Mouse (Mus musculus) limb, embryonic 11.5 days (tissue): ENCODE data around the gene Sfrp2. TPM values are rescaled to one million over a fixed set of nuclear protein-coding genes. Genes with fewer than 3 reads are reported as not detected.

Experiments
- ATAC-seq: fragments of 200-750 bp; cut with Nextera tagmentation; 2 replicates; pipeline ENCODE4 v1.8.0; 2017; ENCODE audit warnings: low read depth; ENCODE audit not compliant: insufficient number of reproducible peaks, low FRiP score, low TSS enrichment
- DNase-seq: peaks from one replicate; pipeline ENCODE4 v3.0.0-alpha.2; 2015; ENCODE audit warnings: low spot score
- H3K27ac ChIP-seq: fragments of 300-500 bp; sonication (generic); replicated peaks from 2 replicates; pipeline ENCODE4 v1.5.1; 2014; ENCODE audit warnings: low read depth, mild to moderate bottlenecking, low read length
- H3K27me3 ChIP-seq: fragments of 300-500 bp; sonication (generic); 2 replicates; pipeline ENCODE4 v1.6.1; 2014; ENCODE audit warnings: mild to moderate bottlenecking, low read length, mixed read lengths; ENCODE audit not compliant: control insufficient read depth, insufficient read depth
- H3K36me3 ChIP-seq: fragments of 300-500 bp; sonication (generic); 2 replicates; pipeline ENCODE4 v1.6.1; 2014; ENCODE audit warnings: mild to moderate bottlenecking, low read length, moderate library complexity, mixed read lengths; ENCODE audit not compliant: control insufficient read depth, insufficient read depth
- H3K4me1 ChIP-seq: fragments of 300-500 bp; sonication (generic); 2 replicates; pipeline ENCODE4 v1.6.1; 2014; ENCODE audit warnings: low read length, mixed read lengths; ENCODE audit not compliant: control insufficient read depth, insufficient read depth
- H3K4me2 ChIP-seq: fragments of 300-500 bp; sonication (generic); 2 replicates; pipeline ENCODE4 v1.6.1; 2014; ENCODE audit warnings: low read depth, mild to moderate bottlenecking, moderate library complexity; ENCODE audit not compliant: severe bottlenecking
- H3K4me3 ChIP-seq: fragments of 300-500 bp; sonication (generic); 2 replicates; pipeline ENCODE4 v1.5.1; 2014; ENCODE audit warnings: low read depth, low read length
- H3K9ac ChIP-seq: fragments of 300-500 bp; sonication (generic); 2 replicates; pipeline ENCODE4 v1.6.1; 2014; ENCODE audit warnings: mild to moderate bottlenecking, low read length
- H3K9me3 ChIP-seq: fragments of 300-500 bp; sonication (generic); 2 replicates; pipeline ENCODE4 v1.6.1; 2016; ENCODE audit warnings: low read length; ENCODE audit not compliant: control insufficient read depth
- WGBS: fragments of 180-500 bp; shearing (Covaris S2); extraction: QIAGEN DNeasy Blood & Tissue Kit; methylation state at CpG from one replicate; pipeline ENCODE4 v1.1.7; 2014; 5-methylcytosine and 5-hydroxymethylcytosine counted together
- polyA plus RNA-seq: library from polyadenylated mRNA; unstranded; fragments of >200 nt; fragmentation: Nextera tagmentation; extraction: Ambion mirVana; gene quantifications from 2 replicates; pipeline ENCODE4 v1.2.1, GENCODE M21; 2014

The Sfrp2 gene
- polyA plus RNA-seq, 1 experiment from 2014 or later = 162 TPM

DNA sequence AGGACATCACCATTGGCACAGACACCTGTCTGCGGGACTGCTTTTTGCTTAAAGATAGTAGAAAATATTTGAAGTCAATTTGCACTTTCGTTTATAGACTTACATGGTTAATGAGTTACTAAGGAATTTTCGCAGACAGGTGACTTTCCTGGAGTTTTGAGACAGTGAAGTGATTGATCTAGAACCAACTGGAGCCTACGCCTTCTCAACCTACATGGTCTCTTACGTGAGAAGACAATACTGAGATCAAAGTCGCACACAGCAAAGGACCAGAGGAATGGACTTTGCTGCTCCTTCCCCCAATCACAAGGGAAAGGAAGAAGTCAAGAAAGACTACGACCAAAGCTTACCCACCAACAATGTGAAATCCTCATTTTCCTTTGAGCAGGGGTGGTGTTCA, 33.4 kb downstream of the Sfrp2 start:
- H3K4me1 ChIP-seq = no peaks in the 10 kb centered on the region
- WGBS = 88% methylated on average over 7 of the region's 7 CpGs
- ATAC-seq (no peak), DNase-seq (no peak)
- H3K4me2 ChIP-seq = no peak overlapping the region
- H3K9ac ChIP-seq = no peak overlapping the region
- peaks cover 2% of the 10 kb centered on the region; the same call in 1 of the 2 replicates for H3K9me3 ChIP-seq
- no peaks in the 10 kb centered on the region for H3K36me3 ChIP-seq
- H3K27ac ChIP-seq = no peak overlapping the region
- H3K4me3 ChIP-seq = no peak overlapping the region
- no peaks in the 10 kb centered on the region for H3K27me3 ChIP-seq

DNA sequence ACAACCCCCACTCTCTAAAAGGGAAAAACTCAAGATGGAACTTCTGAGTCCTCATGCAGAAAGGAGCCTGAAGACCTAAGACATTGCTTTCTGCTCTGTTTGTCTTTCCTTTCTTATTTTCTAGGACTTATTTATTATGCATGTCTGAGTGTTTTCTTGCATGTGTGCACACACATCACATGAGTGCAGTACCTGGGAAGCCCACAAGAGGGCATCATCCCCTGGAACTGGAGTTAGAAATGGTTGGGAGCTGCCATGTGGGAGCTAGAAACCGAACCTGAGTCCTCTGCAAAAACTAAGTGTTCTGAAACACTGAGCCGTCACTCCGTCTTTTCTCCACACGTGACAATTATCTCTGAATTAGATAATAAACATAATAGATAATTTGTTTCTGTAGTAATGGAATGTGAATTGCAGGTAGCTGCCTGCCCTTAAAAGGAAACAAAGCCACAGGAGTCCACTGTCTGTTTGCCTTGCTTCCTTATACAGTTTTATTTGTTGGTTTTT, 35.6 kb downstream of the Sfrp2 start:
- Histone ChIP-seq H3K4me2 (no peak overlapping the region), H3K9me3 (peaks cover 2% of the 10 kb centered on the region; the same call in 1 of the 2 replicates), H3K27ac (no peak overlapping the region), H3K4me1 (no peaks in the 10 kb centered on the region), H3K27me3 (no peaks in the 10 kb centered on the region), H3K9ac (no peak overlapping the region), H3K36me3 (no peaks in the 10 kb centered on the region), H3K4me3 (no peak overlapping the region)
- WGBS = 94% methylated on average over 4 of the region's 4 CpGs
- no peak for ATAC-seq
- no peak for DNase-seq

DNA sequence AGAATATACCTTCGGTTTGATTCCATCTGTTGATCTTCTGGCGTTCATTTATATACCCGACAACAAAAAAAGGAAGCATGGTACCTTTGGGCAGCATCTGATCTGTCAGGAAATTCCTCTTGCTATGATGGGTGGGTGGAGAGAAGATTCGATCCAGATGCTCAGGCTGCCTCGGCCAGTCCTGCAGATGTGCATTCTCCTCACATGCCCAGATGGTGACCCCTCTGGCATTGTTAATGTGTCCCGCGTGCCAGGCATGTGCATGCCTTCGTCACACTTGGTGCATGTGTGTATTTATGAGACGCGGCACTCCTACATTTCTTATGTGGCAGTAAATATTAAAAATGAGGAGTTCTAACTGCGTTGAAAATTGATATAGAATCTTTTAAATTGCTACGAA, 42.4 kb downstream of the Sfrp2 start:
- peaks cover 5% of the 10 kb centered on the region; the same call in 1 of the 2 replicates for H3K4me1 ChIP-seq
- H3K9me3 ChIP-seq = no peaks in the 10 kb centered on the region
- no peak overlapping the region for H3K27ac ChIP-seq
- H3K36me3 ChIP-seq = no peaks in the 10 kb centered on the region
- no peak overlapping the region for H3K4me2 ChIP-seq
- no peak for ATAC-seq
- no peak overlapping the region for H3K4me3 ChIP-seq
- no peaks in the 10 kb centered on the region for H3K27me3 ChIP-seq
- peak; percentile 54 for DNase-seq
- WGBS = 62% methylated on average over 12 of the region's 12 CpGs
- H3K9ac ChIP-seq = no peak overlapping the region

DNA sequence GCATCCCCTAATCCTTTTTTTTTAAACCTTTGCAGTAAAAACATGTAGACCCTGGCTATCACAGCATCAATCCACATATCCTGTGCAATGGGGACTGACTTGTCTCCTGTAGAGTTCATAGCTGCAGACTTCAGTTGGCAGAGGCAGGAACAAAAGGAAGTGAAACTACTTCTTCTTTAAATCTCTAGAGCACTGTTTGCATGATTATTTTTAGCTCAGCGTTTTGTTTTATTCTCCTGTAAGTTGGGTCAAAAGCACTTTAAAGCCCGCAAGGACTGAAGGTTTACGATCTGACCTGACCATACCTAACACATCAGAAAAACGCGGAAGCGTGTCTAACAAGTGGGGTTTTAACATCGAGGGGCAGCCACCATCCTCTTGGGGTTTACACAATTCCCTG, 45.9 kb downstream of the Sfrp2 start:
- peaks cover 5% of the 10 kb centered on the region; the same call in 1 of the 2 replicates for H3K4me1 ChIP-seq
- H3K9ac ChIP-seq = no peak overlapping the region
- WGBS = 57% methylated on average over 7 of the region's 7 CpGs
- no peaks in the 10 kb centered on the region for H3K9me3 ChIP-seq
- ATAC-seq = no peak
- no peaks in the 10 kb centered on the region for H3K27me3 ChIP-seq
- DNase-seq = no peak
- H3K36me3 ChIP-seq = no peaks in the 10 kb centered on the region
- no peak overlapping the region for H3K4me2 ChIP-seq
- no peak overlapping the region for H3K4me3 ChIP-seq
- H3K27ac ChIP-seq = no peak overlapping the region

DNA sequence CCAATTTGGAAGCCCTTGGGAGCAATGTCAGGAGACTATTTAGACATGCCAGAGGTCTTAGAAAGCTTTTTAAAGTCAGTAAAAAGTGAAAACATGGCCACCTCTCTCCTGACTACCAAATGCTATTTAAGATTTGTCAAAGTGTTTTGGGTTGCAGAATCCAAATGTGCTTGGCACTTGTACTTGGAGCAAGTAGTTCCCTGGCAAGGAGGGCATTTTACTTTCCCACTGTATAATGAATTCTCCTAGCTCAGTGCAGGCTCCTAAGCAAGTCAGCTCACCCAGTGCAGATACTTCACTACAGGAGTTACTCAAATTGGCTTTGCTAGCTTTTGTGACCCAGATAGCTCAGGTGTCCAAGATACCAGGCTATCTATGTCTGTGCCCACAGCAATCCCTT, 46.7 kb downstream of the Sfrp2 start:
- peaks cover 5% of the 10 kb centered on the region; the same call in 1 of the 2 replicates for H3K4me1 ChIP-seq
- ATAC-seq (no peak), DNase-seq (no peak)

DNA sequence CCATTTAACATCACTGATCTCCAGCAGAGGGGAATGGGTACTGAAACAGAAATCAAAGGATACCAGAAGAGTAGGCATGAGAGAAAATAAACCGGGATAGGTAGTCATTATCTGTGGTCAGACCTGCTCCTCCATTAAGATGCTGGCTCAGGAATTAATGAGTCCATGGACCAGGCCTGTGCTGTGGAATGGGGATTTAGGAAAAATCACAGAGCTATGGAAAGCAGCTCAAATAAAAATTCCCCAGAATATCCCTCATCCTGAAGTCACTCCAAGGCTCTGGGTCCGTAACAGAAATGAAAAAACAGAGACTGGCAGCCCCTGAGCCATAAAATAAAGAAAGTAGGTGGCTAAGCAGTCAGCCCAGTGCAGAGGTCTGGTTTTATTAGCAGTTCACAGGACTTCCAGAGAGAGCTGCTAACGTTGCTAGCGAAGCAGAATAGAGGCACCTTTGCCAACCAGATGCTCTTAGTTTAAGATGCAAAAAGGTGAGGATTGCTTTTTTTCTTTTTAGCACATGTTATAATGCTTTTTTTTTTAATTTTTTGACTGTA, 50.3 kb downstream of the Sfrp2 start:
- no peak overlapping the region for H3K27ac ChIP-seq
- no peaks in the 10 kb centered on the region for H3K27me3 ChIP-seq

More for the DNA sequence above, 46.7 kb downstream of the Sfrp2 start:
- Histone ChIP-seq H3K36me3 (no peaks in the 10 kb centered on the region), H3K27me3 (no peaks in the 10 kb centered on the region), H3K27ac (no peak overlapping the region), H3K9ac (no peak overlapping the region), H3K9me3 (no peaks in the 10 kb centered on the region), H3K4me2 (no peak overlapping the region), H3K4me3 (no peak overlapping the region)

DNA sequence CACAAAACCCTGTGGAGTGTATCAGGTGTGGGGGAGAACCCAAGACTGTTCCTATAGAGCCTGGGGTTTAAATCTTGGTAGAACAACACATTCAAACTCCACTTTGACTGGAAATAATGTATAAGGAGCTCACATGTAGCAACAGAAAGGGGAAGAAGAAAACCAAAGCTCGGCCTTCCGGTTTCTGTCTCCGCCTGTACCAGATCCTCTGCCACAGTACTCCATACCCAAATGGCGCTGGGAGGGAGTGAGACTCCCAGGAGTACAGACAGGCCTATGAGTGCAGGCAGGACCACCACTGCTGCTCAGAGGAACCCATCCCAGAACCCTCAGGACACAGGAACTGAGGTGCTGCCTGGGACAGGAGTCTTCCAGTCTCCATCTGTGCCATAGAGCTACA, 57.7 kb downstream of the Sfrp2 start:
- WGBS = 94% methylated on average over 4 of the region's 4 CpGs
- no peaks in the 10 kb centered on the region for H3K9me3 ChIP-seq
- ATAC-seq (no peak), DNase-seq (no peak)
- H3K36me3 ChIP-seq = no peaks in the 10 kb centered on the region
- H3K4me3 ChIP-seq = no peak overlapping the region
- no peak overlapping the region for H3K9ac ChIP-seq
- no peaks in the 10 kb centered on the region for H3K4me1 ChIP-seq
- no peak overlapping the region for H3K27ac ChIP-seq
- no peaks in the 10 kb centered on the region for H3K27me3 ChIP-seq
- H3K4me2 ChIP-seq = no peak overlapping the region

More for the DNA sequence above, 50.3 kb downstream of the Sfrp2 start:
- WGBS = 34% methylated on average over 4 of the region's 4 CpGs
- Histone ChIP-seq H3K4me2 (no peak overlapping the region), H3K4me3 (no peak overlapping the region), H3K9ac (no peak overlapping the region), H3K4me1 (peaks cover 8% of the 10 kb centered on the region; the same call in 1 of the 2 replicates), H3K9me3 (no peaks in the 10 kb centered on the region), H3K36me3 (no peaks in the 10 kb centered on the region)
- ATAC-seq (no peak), DNase-seq (no peak)
